Mouse (Mus musculus): ENCODE data around the gene Gm9125.
"Not testable (repeated sequence)": the region's sequence is repeated elsewhere in the genome, so short reads cannot be mapped to it uniquely, and the experiment has no call there.

- TF ChIP-seq CTCF (IDR thresholded peaks at IDR 0.05; ENCODE audit: low read depth, low read length); POLR2A (IDR thresholded peaks at IDR 0.05; ENCODE audit: insufficient read depth, low read length); EP300 (IDR thresholded peaks at IDR 0.05; ENCODE audit: insufficient read depth, low read depth, low read length): not testable (repeated sequence)
Observed at GRCm38 (mm10) chr3:94054785-94055184, at the start of gene Gm9125.
